Mouse (Mus musculus): Measurements from ENCODE around the gene Ush1c.
A peak's percentile ranks its signal among the peaks of the same experiment; 100 is the strongest.

Ush1c gene

DNA sequence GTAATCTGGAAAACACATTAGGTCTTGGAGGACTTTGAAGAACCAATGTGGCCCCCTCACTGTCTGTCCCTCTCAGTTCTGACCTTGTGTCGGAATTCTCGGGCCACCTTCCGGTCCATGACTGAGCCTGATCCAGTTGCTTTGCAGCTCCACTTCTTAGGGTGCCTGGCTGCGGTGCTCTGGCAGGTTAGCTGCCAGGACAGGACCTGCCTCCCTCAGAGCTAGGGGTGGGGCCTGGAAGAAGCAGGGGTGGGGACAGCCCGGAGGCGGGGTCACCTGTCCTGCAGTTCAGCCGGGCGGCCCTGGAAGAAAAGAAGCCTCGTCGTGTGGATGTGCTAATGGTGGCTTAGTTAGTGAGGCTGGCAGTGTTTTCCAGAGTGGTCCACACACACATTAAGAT, at the start of gene Ush1c:
Gene Ush1c (minus strand): TSS at position 158 of the 400 bp plus-strand sequence.
- DNase-seq (ENCODE audit: low read depth), result no peak

DNA sequence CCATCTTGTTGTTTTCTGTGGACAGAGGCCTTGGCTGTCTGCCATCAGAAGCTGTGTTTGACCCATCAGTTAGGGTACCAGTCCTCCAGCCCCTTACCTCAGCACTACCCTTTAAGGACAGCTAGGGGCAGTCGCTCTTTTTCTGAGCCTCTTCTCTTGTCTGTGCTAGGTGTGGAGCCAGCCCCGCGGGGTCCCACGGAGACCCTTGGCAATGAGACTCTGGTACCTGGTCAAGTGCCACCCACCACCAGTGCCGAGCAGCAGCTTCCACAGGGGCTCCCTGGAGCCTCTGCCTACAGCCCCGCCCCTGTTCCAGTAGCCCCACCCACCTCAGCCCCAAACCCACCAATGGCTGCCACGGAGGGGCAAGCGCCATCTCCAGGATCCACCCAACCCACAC, 48.7 kb upstream of the Ush1c start:
- DNase-seq (ENCODE audit: low read depth), result no peak

DNA sequence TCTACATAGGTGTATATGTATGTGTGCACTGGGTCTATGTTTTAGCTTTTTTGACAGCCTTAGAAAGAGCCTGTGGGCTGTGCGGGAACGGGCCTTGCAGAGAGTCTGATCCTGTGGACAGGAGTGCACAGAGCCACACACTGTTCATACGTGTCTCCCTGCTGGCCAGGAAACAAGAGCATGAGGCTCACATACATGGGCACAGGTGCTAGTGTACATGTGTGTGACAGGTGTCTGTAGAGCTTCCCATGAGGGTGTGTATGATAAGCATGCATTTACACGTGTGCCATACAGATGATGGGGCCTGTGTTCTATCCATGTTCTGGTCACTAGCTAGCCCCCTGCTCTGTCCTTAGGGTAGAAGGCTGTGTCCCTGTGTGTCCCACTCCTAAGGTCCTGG, 48.1 kb upstream of the Ush1c start:
- DNase-seq (ENCODE audit: low read depth), result no peak

DNA sequence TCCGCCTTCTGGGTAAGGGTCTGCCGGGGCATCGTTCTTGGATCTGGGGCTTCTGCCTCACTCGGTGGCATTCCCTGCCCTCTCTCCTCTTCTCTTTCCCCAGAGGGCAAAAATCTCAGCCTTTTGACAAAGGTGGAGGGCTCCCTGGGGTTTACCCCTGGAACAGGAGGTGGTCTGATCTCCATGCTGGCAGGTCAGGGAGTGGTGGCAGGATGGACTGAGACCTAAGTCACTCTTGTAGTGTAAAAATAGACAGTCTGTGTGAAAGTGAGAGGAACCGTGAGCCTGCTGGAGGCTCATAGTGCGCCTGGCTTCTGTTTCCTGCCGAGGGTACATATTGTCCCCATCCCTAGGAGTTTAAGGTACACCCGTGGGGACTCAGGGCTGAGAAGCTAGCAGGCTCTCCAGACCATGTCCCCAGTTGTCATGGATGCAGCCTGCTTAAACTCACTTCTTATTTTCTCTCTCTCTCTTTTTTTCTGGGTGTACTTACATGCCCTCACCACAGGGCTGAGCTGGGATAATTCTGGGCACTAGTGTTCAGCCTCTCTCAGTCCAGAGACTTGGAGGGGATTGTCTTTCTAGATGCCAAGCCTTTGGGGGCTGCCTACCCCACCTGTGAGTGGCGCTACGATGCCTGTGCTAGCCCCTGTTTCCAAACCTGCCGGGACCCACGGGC, 47.0 kb upstream of the Ush1c start:
- no peak for DNase-seq (ENCODE audit: low read depth)

DNA sequence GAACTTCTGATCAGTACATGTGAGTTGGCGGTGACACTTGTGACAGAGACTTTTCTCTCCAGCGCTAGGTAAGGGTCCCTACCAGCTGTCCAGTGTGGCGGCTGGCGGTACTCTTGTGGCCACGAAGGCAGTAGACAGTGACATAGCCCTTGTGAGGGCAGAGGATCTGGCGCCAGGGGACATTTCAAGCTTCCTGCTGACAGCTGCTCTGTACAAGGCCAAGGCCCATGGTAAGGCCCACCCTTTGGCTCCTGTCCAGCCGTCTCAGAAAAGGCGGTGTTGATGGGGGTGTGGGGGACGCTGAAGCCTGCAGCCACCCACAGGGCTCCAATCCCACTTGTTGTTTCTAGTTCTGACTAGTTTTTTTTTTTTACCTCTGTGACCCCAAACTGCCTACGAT, 45.4 kb upstream of the Ush1c start:
- no peak for DNase-seq (ENCODE audit: low read depth)

DNA sequence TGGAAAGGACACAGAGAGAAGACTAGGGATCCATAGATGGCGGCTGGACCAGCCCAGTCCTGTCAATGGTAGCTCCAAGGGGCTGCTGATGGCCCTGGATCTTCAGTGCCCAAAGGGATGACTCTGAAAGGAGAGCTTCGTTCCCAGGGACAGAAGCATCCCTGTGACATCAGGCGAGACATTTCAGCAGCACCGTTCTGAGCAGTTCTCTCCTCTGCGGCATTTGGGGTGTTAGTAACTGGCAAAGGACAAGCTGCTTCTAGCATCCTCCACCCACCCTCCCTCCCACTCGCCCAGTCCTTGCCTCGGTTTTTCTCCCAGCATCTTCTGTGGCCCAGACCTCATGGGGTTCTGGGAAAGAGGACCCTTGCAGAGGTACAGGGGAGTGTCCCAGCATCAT, 44.0 kb upstream of the Ush1c start:
- no peak for DNase-seq (ENCODE audit: low read depth)

DNA sequence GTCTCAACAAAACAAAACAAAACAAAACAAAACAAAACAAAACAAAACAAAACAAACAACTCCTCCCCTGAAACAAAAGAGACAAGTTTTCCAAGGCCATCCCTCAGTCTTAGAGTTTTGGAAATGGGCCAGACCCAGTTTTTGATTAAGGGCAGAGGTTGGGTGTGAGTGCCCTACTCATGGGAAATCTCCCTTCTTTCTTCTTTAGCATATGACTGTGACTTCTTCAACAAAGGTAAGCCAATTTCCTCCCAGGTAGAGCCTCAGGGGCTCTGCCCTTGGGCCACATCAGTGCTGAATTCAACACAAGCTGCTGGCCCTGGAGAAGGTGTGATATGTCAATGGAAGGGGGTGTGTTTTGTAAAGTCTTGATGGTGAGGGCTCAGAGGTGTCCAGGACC, 42.6 kb upstream of the Ush1c start:
- DNase-seq (ENCODE audit: low read depth), result no peak

DNA sequence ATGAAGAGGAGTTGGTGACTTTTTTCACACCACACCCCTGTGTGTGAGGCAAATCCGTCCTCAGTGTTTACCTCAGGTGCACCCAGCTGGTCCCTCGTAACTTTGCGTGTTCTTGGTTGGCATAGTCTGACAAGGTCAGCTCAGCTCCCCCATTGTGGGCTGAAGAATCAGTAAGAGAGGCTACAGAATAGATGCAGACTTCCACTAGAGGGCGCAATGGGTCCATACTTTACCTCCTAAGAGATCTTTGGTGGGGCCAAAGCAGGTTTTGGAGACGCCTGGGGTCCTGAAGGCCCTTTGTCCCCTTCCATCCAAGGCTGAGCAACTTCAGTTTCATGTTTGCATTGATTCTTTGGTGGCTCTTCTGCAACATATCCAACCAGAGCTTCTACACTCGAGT, 41.6 kb upstream of the Ush1c start:
- peak; percentile 70 for DNase-seq (ENCODE audit: low read depth)

DNA sequence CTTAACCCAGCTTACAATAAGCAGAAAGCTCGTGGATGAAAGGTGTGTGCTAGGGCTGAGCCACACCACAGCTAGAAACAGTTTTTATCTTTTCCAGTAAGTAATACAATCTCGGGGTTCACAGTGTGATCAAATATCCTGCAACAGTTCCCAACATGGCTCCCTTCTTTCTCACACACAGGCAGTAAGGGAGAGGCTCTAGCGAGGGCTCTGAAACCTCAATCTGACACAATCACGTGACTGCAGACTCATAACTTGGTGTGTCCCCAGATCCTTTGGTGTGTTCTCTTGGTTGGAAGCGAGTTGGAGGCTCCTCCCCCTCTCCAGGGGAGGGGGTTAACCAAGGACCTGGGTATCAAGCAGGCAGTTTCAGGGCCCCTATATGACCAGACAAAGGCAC, 37.9 kb upstream of the Ush1c start:
- no peak for DNase-seq (ENCODE audit: low read depth)

DNA sequence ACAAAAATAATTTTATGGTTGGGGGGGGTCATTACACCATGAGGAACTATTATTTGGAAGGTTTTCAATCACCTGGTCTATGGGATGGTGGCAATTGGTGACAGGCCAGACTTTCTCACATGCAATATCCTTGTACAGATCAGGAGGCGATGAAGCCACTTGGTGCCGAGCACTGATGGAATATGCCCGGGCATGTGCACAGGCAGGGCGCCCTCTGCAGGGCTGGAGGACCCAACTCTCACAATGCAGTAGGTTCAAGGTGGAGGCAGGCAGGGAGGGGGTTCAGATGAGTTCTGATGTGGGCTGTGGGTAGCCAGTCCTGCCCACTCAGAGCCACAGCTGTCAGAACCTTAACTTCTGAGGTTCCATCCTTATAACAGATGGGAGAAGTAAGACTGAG, 13.5 kb upstream of the Ush1c start:
- DNase-seq (ENCODE audit: low read depth), result peak; percentile 2

DNA sequence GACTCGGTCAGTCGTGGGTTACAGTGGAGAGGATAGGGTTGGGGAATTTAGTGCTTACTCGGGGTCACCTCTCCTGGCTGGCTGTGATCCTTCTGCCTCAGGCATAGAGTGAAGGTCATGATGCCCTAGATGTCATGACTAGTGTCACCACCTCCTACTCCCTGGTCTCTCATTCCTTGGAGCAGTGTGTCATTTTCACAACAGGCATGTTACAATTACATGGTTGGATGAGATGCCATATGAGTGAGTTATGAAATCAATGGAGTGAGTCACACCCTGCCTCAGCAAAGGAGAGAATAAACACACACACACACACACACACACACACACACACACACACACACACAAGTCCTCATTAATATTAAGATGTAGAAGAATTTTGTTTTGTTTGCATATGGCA, 9.3 kb upstream of the Ush1c start:
- DNase-seq (ENCODE audit: low read depth), result no peak

DNA sequence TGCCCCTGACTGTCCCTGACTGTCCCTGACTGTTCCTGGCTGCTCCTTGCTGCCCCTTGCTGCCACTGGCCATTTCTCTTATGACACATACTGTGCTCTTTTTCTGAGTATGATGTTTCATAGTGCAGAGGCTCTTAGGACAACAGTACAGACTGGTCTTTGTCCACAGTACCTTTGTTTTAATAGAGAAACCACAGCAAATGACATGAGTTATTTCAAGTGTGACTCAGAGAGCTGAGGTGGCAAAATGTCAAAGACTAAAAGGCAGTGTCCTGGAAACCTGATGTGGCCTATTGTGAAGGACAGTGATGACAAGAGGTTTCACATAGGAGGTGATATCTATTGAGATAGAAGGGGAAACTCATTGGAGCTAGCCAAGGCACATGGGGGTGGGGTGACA, 8.6 kb upstream of the Ush1c start:
- no peak for DNase-seq (ENCODE audit: low read depth)

DNA sequence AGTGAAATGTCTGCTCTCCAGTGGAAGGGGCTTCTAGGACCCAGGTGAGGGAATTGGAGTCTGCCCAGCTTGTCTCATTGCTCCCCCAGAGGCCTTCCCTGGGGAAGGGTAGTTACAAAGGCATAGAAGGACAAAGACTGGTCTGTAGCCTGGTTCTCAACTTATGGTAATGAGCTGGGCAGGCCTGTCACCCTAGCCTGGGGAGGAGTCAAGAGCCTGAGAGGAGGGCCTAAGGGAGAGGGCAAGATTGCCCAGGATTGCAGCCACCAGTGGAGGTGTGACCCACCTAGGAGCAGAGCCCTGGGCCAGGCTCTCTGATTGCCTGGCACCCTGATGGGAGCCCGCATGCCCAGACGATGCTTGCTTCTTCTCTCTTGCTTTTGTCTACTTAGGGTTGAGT, 2.4 kb upstream of the Ush1c start, which contains the start of gene Otog:
Gene Otog (plus strand): TSS at position 292 of the 400 bp plus-strand sequence.
- no peak for DNase-seq (ENCODE audit: low read depth)

DNA sequence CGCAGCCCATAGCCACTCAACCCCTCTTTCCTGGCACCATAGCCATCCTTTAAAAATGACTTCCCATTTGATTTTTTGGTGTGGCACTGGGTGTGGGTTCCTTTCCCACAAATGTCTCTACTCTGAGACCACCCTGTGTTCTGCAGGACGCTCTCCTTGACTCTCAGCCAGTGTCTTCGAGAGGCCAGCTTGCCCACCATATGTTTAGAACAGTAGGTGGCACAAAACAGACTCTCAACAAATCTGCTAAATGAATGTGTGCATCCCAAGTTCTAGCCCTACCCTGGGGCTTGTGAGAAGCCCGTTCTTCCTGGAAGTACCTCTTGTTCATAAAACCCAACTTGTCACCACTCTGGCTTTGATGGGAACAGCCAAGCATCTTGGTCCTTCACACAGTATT, 1.8 kb upstream of the Ush1c start:
- no peak for DNase-seq (ENCODE audit: low read depth)

DNA sequence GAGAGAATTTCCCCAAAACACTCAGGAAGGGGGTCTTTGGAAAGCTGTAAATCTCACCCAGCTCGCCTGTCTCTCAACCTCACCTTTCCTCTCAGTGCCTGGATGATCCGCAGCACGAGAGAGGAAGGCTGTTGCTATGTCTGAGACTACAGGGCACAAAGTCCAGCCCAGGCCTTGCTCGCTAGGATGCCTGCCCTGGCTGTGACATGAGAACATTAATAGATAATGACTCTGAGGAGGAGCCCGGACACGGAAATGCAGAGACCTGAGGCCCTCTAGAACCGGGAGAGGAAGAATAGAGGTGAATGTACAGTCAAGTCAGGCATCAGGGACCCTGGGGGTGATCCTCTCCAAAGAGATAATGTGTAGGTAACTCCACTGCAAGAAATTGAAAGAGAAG, 1.1 kb downstream of the Ush1c start:
- no peak for DNase-seq (ENCODE audit: low read depth)

DNA sequence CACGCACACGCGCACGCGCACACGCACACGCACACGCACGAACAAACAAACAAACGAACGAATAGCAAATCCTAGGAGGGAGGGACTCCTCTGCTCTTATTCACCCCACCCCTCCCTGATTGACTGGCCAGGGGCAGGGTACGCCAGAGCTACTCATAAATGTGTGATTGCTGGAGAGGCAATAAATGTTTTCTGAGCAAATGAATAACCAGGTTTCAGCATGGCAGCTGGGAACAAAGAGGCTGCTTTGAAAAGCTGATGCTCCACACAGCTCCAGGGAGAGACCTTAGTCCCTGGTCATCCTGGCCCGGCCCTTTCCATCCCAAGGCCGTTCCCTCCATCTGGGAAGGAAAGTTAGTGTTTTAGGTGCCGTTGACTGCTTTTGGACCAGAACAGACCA, 1.9 kb downstream of the Ush1c start:
- no peak for DNase-seq (ENCODE audit: low read depth)

DNA sequence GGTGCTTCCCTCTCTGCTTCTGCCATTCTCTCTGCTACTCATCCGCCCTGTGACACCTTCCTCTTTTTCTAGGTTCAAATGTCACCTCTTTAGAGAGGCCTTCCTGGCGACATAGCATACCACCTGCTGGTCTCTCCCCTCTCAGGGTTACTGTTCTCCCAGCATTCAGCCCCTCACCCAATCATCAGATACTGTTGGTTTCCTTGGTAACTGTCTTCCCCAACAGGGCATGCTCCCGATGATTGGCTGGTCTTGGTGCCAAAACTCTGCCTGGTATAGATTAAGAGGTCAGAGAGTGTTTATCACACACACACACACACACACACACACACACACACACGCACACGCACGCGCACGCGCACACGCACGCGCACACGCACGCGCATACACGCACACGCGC, 2.4 kb downstream of the Ush1c start:
- no peak for DNase-seq (ENCODE audit: low read depth)

DNA sequence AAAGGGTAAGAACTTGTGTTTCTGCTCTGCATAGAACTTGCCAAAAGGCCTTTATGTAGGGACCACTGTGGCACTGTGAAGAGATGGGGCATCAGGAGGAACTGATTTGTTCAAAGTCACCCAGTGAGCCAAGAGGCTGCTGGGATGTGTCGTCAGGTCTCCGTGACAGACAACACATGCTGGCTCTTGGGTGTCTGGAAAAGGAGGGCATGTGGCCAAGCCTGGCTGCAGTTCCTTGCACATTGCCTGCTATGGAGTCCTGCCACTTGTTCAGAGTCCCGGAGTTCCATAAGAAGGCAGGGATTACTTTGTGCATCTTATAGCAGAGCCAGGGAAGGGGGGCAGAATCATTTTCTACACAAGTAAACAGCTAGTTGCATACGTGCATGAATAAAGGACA, 11.4 kb downstream of the Ush1c start:
- no peak for DNase-seq (ENCODE audit: low read depth)

DNA sequence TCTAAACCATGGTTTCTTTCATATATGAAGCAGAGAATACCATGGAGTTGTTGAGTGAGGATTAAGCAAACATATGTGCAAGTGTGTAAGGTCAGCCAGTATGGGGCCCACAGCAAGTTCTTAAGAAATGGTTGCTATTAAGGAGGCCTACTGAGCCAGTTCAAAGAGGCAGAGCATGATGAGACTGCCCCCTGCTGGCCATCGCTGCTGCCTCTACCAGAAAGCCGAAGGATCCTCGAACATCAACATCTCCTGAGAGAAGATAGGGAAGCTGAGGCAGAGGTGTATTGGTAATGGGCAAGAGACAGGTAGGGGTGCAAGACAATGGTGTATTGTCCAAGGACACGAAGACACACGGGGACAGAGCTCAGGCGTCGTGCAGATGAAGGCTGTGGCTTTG, 12.1 kb downstream of the Ush1c start:
- DNase-seq (ENCODE audit: low read depth), result peak; percentile 29

DNA sequence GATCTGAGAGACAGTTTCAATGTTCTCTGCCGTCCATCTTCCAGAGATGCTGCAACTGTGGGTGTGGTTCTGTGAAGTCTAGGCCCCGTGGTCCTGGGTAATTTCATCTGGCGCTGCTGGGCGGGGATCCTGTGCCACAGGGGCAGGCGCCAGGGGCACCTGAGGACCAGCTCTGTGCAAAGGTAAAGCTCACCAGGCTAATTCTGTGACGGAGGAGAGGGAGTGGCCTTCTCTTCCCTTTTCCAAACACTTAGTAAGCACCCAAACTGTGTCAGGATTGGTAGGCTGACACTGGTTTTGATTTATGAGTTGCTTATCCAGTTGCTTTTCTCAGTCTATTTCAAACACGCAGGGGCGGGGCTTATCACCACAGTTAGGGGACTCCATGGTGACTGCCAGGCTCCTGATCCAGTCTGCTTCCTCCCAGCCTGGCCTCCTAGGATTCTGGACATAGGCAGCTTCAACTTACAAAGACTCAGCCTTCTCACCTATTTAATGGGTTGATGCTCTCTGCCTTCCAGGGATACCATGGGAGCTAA, 17.6 kb downstream of the Ush1c start:
- no peak for DNase-seq (ENCODE audit: low read depth)

DNA sequence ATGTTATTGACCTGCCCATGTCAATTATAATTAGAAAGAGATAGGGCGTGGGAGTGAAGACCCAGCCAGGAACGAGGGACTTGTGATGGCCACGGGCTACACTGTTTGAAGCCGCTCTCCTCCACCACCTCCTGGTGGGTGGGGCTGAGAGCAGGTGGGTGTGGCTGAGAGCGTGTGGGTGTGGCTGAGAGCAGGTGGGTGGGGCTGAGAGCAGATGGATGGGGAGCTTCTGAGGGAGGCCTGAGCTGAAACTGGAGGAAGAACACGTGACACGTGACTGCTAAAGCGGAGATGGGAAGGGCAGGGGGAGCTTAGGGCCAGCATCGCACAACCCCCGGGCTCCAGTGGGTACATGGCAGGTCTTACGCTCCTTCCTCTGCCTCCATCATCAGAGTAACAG, 19.9 kb downstream of the Ush1c start:
- no peak for DNase-seq (ENCODE audit: low read depth)

DNA sequence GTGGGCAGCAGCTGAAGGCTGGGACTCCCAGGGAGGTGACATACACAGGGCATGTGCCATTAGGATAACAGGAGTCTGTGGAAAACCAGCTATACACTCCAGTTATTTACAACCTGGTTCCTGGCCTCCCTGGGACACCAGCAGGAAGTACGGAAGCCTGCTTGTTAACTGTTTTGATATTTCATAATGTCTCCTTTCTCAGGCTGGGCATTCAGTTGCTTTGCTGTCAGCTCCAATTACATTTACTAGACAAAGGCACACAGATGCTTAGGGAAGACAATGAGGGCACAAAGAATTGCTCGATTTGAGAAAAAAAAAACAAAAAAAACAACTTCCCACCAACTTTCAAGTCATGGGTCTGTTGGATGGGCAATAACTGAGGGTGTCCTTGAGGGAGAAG, 21.8 kb downstream of the Ush1c start:
- no peak for DNase-seq (ENCODE audit: low read depth)

DNA sequence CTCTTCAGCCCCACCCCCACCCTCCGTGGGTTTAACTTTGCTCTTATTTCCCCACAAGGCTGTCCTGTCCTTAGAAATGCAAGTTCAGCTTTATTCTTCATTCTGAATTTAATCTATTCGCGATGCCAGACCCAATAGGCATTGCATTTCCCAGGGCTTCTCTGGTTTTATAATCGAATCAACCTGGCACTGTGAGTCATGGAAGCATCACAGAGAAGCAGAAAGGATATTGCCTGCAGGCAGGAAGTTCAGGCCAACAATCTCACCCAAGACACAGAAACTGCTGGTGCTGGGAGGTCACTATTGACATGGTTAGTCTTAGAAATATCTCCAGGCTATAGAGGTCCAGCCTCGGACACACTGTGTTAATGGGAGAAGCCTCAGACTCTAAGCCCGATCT, 28.0 kb downstream of the Ush1c start:
- DNase-seq (ENCODE audit: low read depth), result no peak

DNA sequence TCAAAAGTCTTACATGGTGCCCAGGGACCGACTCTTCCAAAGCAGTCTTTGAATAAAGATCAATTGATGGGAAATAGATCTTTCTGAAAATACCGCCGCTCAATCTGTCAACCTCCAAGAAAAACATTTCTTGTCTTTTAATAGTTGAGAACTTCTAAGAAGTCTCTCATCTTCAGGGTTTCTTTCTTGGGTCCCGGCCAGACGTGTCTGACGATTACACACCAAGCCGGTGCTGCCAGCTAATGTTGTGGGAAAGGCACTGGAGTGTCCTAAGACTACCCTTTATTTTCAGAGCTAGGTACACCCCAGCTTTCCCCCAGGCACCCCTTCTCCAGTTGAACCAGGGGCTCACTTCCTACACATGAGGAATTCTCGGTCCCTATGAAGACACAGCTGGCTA, 30.2 kb downstream of the Ush1c start:
- DNase-seq (ENCODE audit: low read depth), result no peak
